Mouse (Mus musculus) adrenal gland, postnatal 4 days (tissue): ENCODE measurements at regions not wholly inside any gene's neighbourhood (a gene's known extent, or its start where the extent isn't known, plus 50 kb on each side); places are given as distances from the start of the nearest gene placed in this dataset.

Experiments
- DNase-seq, 2 experiments: peaks; one replicate each; pipeline ENCODE4 v3.0.0; 2021 to 2022; ENCODE audit warnings: low spot score in 2 of 2, mixed read lengths in 2 of 2

DNA sequence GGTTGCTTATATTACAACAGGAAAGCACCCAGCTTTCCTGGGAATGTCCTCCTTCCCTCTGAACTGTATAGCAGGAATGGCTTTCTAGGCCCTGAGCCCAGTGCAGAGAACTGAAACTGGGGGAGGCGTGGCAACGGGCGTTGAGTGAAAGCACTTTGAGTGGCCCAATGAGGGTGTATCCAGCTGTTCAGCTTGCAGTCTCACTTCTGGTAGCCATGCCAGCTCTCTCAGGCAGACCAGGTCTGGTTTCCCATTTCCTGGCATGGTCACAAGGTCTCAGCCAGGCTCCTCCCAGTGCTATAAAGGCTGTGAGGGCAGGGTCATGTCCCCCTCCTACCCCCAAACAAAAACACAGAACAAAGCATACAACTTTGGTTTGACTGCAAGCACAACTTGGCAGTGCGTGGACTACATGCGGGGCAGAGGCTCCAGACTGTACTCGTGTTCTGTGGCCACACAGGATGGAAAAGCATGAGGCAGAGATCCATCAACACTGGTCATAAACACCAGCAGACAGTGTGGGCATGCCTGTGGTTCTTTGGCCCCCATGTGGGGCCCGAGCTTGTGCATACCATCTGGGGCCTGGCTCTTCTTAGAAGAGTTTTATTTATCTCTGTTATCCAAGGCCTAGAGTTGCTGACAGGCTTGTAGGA, 69.1 kb upstream of the Thpo start:
- DNase-seq, result no peak

DNA sequence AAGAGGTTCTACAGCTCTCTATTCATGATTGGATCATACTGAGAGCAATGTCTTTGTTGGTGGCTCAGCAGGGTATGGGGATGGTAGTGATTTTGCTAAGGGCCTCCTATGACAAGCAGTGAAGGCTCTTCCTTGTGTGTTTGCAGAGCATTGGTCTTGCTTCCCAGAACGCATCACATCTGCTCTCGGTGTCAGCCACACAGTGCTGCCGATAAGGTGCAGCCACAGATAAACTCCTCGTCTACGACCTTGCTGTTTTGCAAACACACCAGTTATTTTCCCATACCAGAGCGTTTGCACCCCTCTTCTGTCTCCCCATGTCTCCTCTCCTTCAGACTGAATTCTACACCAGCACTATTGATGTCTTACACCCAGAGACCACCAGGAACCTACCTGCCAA, 68.4 kb upstream of the Thpo start:
- DNase-seq, result no peak

DNA sequence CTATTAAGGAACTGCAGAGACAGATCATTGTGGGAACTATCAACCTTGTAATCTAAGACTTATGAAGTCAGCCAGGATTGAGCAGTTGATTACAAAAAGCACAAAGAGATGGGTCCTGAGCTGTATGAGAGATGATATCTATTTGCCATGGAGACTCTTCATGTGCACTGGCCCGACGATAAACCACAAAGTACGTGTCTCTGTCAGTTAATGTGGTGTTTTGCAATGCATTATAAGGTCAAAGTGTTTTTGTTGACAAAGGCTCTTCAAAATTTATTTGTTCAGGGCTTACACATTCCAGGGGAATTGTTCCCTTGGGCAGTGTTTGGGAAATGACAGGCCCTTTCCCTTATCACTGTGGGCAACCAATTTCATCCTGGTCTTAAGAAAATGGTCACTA, 65.7 kb upstream of the Thpo start:
- no peak for DNase-seq

GRCm38 (mm10) chr16:20798115-20798514, 63.8 kb upstream of the Thpo start:
- DNase-seq, result no peak

GRCm38 (mm10) chr16:20794721-20795120, 60.4 kb upstream of the Thpo start:
- no peak for DNase-seq
